Mouse (Mus musculus): ENCODE results near the gene Runx1. TPM values are rescaled to one million over a fixed set of nuclear protein-coding genes. Genes with fewer than 3 reads are reported as not detected.

Runx1 gene
- total RNA-seq, 1 experiment from 2014 or later: 47.3 TPM

DNA sequence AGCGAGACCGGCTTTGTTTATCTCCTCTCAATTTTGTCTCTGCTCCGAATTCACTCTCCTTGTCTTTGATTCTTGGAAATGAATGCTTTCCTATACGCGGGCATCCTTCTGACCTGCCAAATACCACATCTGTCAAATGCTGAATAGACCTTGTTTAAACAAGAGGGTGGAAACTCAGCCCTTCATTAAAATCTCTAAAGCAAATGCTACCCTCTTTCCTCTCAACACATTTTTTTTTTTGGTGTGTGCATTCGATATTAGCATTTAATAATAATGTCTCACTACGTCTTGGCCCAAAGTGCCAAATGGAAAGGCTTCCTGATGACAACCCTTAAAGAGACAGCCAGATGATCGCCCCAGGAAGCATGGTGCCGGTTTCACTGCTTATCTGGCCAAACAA lies 85.4 kb downstream of the Runx1 start:
- no peak for ATAC-seq (replicated peaks in 1 of 2; ENCODE audit: insufficient read depth in 1 of 2, low FRiP score in 2 of 2, low TSS enrichment in 1 of 2, low read depth in 1 of 2, poor library complexity in 2 of 2, severe bottlenecking in 2 of 2)

DNA sequence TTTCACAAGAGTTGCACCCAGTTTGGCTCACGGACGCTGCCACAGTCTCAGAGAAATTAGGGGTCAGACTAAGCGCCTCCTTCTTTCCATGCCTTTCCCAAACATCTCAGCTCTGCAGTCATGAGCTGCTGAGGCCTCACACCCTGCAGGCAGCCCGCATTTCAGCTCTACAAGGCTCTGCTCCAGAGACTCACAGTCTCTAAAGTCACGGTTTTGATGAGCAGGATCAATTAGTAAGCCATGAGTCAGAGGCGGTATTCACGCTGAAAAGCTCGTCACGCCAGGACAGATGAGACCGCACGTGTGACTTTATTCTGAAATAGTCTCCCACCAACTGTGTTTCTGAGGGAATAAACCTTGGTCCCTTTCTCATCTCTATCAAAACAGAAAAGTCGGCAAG lies 86.0 kb downstream of the Runx1 start:
- no peak for ATAC-seq (replicated peaks in 1 of 2; ENCODE audit: insufficient read depth in 1 of 2, low FRiP score in 2 of 2, low TSS enrichment in 1 of 2, low read depth in 1 of 2, poor library complexity in 2 of 2, severe bottlenecking in 2 of 2)

DNA sequence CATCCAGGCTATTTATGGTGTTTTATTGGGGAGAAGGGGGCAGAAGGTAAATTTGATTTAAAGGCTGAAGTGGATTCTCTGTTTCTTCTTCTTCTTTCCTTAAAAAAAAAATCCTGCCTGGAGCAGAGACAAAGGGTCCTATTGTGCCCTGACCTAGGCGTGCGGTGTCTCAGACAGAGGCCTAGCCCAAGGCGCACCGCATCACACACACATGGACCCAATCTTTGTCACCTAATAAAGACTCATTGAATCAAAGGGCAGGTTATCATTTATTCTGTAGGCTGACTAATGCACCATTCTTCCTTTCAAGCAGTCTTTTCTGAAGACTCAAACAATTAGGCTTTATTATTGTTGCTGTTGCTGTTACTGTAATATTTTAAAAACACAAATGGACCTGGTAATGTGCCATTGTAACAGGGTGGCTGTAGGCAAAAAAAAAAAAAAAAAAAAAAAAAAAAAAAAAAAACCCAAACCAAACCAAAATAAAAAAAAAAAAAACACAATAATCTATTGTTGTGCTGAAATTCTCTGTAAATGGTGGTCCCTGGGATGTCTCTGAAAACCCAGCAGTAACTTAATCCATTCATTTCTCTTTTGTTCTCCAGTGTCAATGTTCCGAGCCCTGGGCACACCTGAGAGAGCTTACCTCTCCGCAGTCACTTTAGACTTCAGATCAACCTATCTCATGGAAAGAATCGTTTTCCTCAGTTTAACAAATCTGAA lies 86.7 kb downstream of the Runx1 start:
- ATAC-seq (replicated peaks in 1 of 2; ENCODE audit: insufficient read depth in 1 of 2, low FRiP score in 2 of 2, low TSS enrichment in 1 of 2, low read depth in 1 of 2, poor library complexity in 2 of 2, severe bottlenecking in 2 of 2): no peak

DNA sequence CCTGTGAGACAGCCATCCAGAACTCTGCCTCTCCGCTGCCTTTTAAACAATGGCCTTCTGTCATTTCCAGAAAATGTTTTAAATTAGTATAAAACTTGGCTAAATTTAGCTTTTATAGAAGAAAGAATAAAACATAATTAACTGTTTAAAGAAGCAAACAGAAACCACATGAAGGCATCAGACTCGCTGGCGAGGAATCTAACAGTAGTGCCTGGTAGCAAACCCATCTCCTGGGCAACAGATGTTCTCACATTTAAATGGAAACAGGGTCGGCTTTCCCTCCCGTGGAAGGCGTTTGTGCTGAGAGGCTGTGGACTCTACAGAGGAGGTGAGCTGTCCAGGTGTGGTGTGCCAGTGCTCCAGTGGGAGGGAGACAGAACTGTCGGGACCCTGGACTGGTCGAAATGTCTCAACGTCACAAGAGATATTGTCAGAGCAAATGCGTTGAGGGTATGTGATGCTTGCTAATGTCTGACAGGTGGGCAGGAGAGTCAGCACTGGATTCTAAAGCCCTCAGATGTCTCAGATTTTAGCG lies 87.4 kb downstream of the Runx1 start:
- ATAC-seq (replicated peaks in 1 of 2; ENCODE audit: insufficient read depth in 1 of 2, low FRiP score in 2 of 2, low TSS enrichment in 1 of 2, low read depth in 1 of 2, poor library complexity in 2 of 2, severe bottlenecking in 2 of 2): no peak

DNA sequence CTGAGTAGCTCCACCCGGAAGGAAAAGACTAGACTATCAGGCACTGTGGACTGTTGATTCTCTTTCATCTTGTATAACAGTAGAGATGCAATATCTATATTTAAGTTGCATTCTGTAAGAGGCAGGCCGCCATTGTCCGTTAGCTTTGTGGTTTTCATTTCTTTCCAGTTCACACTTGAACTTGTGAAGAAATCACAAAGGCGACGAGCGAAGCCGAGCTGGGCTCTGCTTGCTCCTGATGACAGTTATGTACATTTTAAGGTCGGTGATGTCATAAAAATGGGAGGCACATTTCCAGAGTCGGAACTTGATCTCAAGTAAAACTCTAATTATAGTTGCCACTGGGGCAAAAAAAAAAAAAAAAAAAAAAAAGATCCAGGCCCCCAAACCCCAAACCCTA lies 99.1 kb downstream of the Runx1 start:
- ATAC-seq (replicated peaks in 1 of 2; ENCODE audit: insufficient read depth in 1 of 2, low FRiP score in 2 of 2, low TSS enrichment in 1 of 2, low read depth in 1 of 2, poor library complexity in 2 of 2, severe bottlenecking in 2 of 2): peak in 1 of 2 experiments; percentile 18; a peak in 1 of 4 replicates

DNA sequence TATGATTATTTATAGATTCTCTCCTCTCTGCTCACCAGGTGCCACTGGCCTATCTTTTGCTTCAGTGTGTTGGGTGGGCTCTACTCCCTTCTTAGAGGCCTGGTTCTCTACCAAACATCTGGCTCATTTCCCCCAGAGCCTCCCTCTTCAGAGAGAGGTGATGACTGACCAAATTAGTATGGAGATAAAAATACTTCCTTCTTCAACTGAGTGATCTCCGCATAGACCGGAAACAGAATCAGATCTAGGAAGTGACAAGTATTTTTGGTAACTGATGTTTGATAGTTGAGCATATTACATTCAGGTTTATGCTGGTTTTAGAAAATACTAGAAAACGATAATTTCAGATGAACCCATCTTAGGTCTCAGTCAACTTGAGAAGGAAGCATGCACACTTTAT lies 101.4 kb downstream of the Runx1 start:
- ATAC-seq (replicated peaks in 1 of 2; ENCODE audit: insufficient read depth in 1 of 2, low FRiP score in 2 of 2, low TSS enrichment in 1 of 2, low read depth in 1 of 2, poor library complexity in 2 of 2, severe bottlenecking in 2 of 2): peak in 1 of 2 experiments; percentile 31; a peak in 1 of 4 replicates

DNA sequence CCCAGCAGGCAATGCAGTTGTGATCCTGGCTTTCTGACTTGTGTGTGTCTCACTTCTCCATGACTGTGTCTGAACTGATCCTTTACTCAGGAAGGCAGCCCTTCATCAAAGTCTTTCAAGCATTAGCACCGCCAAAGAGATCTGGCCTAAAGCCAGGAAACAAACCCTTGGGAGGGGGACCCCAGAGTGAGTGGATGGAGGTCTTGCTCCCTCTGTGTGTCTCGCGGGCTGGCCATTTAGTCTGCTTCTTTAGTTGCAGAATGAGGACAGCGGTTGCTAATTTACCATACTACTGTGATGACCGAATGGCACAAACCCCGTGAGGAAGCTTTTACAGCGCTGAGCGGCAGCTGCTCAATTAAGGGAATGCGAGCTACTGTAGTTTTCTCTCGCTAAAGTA lies 105.3 kb downstream of the Runx1 start:
- ATAC-seq (replicated peaks in 1 of 2; ENCODE audit: insufficient read depth in 1 of 2, low FRiP score in 2 of 2, low TSS enrichment in 1 of 2, low read depth in 1 of 2, poor library complexity in 2 of 2, severe bottlenecking in 2 of 2): no peak

DNA sequence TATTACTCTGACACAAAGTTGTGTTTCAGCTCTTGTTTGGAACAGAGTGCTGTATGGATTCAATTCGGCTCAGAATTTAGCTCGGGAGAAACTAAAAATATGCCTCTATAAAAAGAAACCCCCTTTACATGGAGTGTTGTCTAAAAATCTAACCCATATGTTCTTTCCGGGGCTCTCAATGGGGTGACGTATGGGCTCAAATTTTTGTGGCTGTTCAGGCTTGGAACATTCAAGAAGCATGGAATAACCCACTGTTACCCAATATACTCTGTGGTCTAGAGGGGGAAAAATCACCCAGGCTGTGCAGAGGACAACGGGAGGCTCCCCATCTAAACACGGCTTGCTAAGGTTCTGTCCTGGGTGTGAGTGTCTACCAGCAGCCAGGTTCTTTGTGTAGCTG lies 106.2 kb downstream of the Runx1 start:
- ATAC-seq (replicated peaks in 1 of 2; ENCODE audit: insufficient read depth in 1 of 2, low FRiP score in 2 of 2, low TSS enrichment in 1 of 2, low read depth in 1 of 2, poor library complexity in 2 of 2, severe bottlenecking in 2 of 2): no peak

DNA sequence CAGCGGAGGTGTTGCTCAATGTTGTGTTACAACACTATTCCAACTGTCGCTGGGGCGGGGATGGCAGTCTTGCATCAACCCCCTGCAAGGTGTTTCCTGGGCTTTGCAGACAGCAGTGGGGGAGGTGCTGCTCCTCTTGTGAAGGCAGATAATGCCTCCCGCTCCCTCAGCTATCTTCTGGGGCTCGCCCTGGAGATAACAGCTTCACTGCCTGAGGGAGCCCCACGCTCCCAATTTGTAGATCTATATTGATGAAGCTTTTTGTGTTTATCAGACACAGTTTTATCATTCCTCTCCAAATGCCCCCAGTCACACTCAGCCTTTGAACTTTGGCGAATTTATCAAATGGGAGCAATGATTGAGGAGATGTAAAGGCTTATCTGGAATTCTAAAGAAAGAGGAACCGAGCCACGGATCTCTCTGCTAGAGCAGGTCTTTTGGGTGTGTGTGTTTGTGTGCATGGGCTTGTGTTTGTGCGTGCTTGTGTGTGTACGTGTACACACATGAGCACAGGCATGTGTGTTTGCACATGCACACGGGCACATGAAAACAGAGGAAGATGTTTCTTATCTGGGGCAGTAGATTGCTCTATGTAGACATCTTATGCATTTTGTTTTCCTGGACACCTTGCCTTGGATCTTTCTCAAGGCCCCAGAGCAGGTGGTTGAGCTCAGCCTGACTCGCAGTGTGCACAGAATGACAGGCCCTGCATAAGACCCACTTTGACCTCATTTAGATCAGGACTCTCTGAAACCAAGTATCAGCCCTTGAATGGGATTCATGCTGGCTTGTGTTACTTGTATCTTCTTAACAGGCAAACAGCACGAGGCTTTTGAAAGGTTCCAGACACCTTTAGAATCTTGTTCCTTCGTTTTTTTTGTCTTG lies 110.1 kb downstream of the Runx1 start:
- peak; percentile 84 to 89 for ATAC-seq (replicated peaks in 1 of 2; ENCODE audit: insufficient read depth in 1 of 2, low FRiP score in 2 of 2, low TSS enrichment in 1 of 2, low read depth in 1 of 2, poor library complexity in 2 of 2, severe bottlenecking in 2 of 2)

DNA sequence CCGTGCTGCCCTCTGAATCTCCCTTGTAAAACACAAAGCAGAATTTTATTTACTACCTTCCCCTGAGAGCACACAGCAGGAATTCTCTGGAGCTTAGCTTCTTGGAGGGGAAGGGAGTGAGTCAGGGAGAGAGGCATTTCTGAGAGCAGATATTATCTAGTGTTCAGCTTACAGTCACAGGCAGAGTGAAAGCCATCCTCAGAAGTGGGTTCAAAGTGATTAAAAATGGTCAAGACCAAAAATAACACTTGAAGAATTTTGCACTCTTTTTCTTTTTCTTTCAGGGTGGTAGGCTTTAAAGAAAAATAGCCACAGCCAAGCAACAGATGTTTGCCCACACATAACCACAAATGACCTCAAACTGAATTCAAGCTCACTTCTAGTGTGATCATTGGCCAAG lies 115.8 kb downstream of the Runx1 start:
- ATAC-seq (replicated peaks in 1 of 2; ENCODE audit: insufficient read depth in 1 of 2, low FRiP score in 2 of 2, low TSS enrichment in 1 of 2, low read depth in 1 of 2, poor library complexity in 2 of 2, severe bottlenecking in 2 of 2): no peak

DNA sequence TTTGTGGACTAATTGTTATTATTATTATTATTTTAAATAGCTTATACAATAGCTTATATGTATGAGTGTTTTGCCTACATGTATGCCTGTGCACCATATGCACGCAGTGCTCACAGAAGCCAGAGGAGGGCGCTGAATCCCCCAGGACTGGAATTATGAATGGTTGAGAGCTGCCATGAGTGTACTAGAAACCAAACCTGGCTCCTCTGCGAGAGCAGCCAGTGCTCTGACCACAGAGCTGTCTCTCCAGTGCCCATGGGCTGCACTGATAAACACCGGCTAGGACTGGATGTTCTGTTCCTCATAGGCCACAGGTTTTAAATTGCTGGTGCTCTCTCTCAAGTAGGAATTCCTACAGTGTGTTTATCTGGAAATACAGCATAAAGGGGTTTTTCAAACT lies 117.2 kb downstream of the Runx1 start:
- no peak for ATAC-seq (replicated peaks in 1 of 2; ENCODE audit: insufficient read depth in 1 of 2, low FRiP score in 2 of 2, low TSS enrichment in 1 of 2, low read depth in 1 of 2, poor library complexity in 2 of 2, severe bottlenecking in 2 of 2)

DNA sequence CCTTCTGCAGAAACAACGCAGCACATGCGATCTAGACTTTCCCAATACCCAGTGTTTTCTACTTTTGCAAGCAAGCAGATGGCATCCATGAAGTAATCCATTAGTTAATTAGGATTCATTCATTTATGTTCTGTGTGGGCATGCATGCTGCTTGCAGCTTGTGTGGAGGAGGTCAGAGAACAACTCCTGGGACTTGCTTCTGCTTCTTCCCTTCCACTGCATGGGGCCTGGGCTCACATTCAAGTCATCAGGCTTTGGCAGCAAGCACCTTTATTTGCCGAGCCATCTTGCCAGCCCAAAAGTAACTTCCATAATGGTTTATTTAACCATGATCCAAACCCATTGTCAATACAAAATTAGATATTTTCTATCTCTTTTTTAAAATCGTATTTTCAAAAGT lies 118.2 kb downstream of the Runx1 start:
- ATAC-seq (replicated peaks in 1 of 2; ENCODE audit: insufficient read depth in 1 of 2, low FRiP score in 2 of 2, low TSS enrichment in 1 of 2, low read depth in 1 of 2, poor library complexity in 2 of 2, severe bottlenecking in 2 of 2): no peak

DNA sequence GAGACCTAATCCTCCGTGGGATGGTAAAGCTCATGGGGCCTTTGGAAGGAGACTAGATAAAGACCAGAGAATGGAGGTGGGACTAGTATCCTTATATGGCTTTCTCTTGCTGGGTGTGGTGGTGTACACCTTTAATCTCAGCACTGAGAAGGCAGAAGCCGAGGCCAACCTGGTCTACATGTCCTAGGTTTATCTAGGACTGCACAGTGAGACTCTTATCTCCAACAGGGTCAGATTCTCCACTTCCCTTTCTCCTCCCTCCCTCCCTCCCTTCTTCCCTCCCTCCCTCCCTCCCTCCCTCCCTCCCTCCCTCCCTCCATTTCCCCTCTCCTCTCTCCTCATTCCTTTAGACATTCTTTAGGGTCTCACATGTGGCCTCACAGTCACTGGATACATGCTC lies 118.8 kb downstream of the Runx1 start:
- no peak for ATAC-seq (replicated peaks in 1 of 2; ENCODE audit: insufficient read depth in 1 of 2, low FRiP score in 2 of 2, low TSS enrichment in 1 of 2, low read depth in 1 of 2, poor library complexity in 2 of 2, severe bottlenecking in 2 of 2)

DNA sequence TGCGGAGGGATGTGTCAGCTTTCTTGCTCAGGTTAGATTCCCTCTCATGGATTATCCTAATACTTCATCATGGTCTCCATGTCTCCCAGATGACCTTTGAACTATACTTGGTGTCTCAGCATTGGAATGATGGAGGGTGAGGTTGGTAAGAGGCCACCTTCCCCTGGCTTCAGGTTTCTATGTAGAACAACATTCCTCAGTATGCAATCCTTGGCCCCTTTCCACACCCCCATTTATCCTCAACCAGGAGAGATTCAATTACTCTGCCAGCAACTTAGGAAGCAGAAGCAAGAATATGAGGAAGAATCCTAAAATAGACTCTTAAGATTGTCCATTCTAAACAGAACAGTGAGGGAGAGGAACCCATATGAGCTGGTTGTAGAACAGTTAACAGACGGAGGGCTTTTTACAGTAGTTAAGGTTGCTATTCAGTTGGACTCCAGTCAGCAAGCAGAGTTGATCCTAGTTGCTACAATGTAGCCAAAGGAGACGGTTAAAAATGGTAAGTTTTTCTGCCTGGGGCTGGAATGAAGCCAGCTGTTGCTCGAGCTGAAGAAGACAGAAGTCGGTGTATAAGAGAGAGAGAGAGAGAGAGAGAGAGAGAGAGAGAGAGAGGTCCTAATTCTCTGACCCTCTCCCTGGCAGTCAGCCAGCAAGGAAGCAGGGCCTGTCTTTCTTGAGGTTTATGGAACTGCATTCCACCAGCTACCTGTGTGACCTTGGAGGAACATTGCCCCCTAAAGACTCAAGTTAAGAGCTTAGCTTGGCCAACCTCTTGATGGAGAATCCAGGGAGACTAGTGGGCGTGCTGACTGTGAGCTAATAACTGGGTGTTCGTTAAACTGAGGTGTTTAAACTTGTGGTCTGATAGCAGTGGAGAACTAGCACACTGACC lies 120.1 kb downstream of the Runx1 start:
- no peak for ATAC-seq (replicated peaks in 1 of 2; ENCODE audit: insufficient read depth in 1 of 2, low FRiP score in 2 of 2, low TSS enrichment in 1 of 2, low read depth in 1 of 2, poor library complexity in 2 of 2, severe bottlenecking in 2 of 2)

DNA sequence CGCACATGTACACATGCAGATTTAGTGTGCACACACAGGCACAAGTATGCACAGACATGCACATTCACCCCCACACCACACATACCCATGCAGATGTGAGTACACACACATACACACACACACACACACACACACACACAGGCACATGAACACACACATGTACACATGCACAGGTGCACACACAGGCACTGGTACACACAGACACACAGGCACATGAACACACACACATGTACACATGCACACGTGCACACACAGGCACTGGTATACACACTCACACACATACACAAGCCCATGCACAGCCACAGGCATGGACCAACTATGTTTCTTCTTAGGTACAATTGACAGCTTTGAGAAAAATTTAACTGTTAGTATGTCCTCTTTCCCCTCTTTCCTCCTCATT lies 122.1 kb downstream of the Runx1 start:
- no peak for ATAC-seq (replicated peaks in 1 of 2; ENCODE audit: insufficient read depth in 1 of 2, low FRiP score in 2 of 2, low TSS enrichment in 1 of 2, low read depth in 1 of 2, poor library complexity in 2 of 2, severe bottlenecking in 2 of 2)

DNA sequence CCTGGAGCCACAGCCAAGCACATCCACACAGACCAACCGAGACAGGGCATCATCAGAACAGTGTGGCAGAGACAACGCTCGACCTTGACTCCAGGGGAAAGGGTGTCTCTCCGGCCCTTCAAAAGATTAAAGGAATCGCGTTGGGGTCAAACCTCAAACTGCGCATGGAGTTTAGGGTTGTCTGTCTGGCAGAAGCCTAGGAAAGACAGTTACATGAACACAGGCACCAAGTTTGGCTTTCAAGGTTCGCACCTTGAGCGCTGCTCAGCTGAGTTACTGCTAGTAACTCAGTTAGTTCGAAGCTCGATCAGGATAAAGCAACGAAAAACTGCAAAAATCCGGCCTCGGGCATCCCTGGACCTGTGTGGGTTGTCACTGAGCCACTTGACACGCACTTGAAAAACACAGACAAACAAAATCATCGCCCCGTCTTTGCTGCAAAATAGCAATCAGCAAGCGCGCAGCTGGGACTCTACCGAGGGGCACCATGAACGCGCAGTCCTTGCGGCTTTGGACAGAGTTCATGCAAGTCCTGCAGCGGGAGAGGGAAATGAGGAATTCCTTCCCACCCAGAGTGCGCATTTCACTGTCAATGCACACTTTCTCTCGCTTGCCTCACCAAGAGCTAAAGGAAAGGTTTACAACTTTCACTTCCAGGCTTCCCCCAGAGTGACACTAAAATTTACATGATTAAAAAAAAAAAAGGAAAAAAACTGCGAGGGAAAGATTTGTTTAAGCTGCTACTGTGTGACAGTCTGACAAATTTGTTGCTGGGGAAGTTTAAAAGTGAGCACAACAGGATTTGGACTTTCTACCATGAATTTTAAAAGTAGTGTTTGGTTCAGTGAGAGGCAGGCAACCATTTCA lies 126.2 kb downstream of the Runx1 start:
- ATAC-seq (replicated peaks in 1 of 2; ENCODE audit: insufficient read depth in 1 of 2, low FRiP score in 2 of 2, low TSS enrichment in 1 of 2, low read depth in 1 of 2, poor library complexity in 2 of 2, severe bottlenecking in 2 of 2): no peak

DNA sequence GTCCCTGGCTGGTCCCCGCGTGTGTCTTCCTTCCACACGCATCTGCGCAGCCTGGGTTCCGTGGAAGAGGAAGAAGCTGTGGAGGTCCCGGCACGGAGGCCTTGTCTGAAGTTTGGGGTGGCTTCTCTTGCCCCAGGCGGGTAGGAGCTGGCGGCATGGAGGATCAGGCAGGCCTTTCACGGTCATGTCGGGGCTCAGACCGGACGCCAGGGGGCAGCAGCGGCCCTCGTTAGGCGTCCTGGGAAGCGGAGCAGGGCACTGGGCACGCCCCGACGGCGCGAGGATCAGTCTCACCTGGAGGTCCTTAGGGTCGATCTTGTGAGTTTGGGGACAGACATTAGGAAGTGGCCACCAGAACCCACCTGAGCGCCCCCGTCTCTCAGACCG lies 127.3 kb downstream of the Runx1 start:
- peak; percentile 71 to 77 for ATAC-seq (replicated peaks in 1 of 2; ENCODE audit: insufficient read depth in 1 of 2, low FRiP score in 2 of 2, low TSS enrichment in 1 of 2, low read depth in 1 of 2, poor library complexity in 2 of 2, severe bottlenecking in 2 of 2)

All from hematopoietic stem cell, adult 5-6 weeks (primary cell).